11 mouse cellular contexts compared by ENCODE assay signal in the genomic region with DNA sequence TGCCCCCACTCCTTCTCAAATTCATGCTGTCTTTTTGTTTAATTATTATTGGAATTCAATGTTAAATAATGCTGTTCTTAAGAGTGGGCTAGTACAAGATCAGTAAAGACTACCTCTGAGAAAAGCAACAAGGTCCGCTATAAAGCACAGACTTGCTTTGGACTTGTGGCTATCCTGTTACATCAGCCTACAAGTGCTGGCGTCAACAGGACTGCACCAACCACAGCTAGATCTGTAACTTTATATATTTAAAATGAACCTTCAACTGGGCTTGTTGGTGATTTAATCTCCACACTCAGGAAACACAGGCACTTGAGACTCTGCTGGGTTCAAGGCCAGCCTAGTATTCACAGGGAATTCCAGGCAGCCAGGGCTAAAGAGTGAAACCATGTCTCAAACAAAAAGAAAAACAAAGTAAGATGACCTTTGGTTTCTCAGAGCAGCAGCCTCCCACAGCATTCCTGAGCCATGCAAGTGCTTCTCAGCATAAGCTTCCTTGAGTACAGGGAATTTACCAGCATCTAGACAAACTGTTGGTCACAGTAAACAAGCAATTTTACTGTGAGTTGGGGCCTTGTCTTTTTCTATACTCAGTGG.
DNase-seq lines count a peak whose midpoint lies in the region; ATAC-seq and TF ChIP-seq lines count a peak whose summit lies in the region.
"Had no signal": no experiment of that assay in that cellular context is flagged by ENCODE, and none has a peak within 500 bp of the region (broad histone marks: within the 10 kb centered on the region; RNA-seq: fewer than 3 reads in every experiment).

No protein-coding gene starts in this region.

- no peak overlapping the region for H3K4me2 ChIP-seq in embryonic facial prominence, embryonic 14.5 days (ENCODE audit: low read depth, low read length)

- in situ Hi-C loops in ES-E14 (cut with MboI; ENCODE audit: low sequenced_read_pairs in 2 of 2, unreplicated experiment in 2 of 2) = no loop called here

- TF ChIP-seq POLR2A in heart, adult 2 months (IDR thresholded peaks at IDR 0.05; ENCODE audit: insufficient read depth, low read depth, low read length) = no peak

- peak overlapping the region; percentile 8; the same call in 1 of the 2 replicates for H3K27ac ChIP-seq in ES-E14 (ENCODE audit: insufficient read depth, low read depth, low read length, poor library complexity, severe bottlenecking)
- no peak overlapping the region for H3K27ac ChIP-seq in embryonic facial prominence, embryonic 14.5 days (replicated peaks; ENCODE audit: low read depth, low read length)
- no peak overlapping the region for H3K27ac ChIP-seq in heart, adult 2 months

- H3K36me3 ChIP-seq in ES-E14 (ENCODE audit: control insufficient read depth, insufficient read depth, low read length, poor library complexity, severe bottlenecking) = no peaks in the 10 kb centered on the region; the same call in 1 of the 2 replicates
- 0 out of 2 replicates have a peak, but pooled peaks cover 13% of the 10 kb centered on the region for H3K36me3 ChIP-seq in embryonic facial prominence, embryonic 14.5 days (ENCODE audit: control insufficient read depth, insufficient read depth, low read length)
- peaks cover 5% of the 10 kb centered on the region for H3K36me3 ChIP-seq in heart, adult 2 months (ENCODE audit: control insufficient read depth, insufficient read depth, low read length)

- no peaks in the 10 kb centered on the region for H3K79me2 ChIP-seq in heart, adult 2 months (replicated peaks; ENCODE audit: control insufficient read depth, insufficient read depth, low read length)

- no peaks in the 10 kb centered on the region for H3K27me3 ChIP-seq in embryonic facial prominence, embryonic 14.5 days (replicated peaks; ENCODE audit: control insufficient read depth, insufficient read depth, low read length)
- H3K27me3 ChIP-seq in heart, adult 2 months (ENCODE audit: control insufficient read depth, insufficient read depth, low read length) = no peaks in the 10 kb centered on the region

- TF ChIP-seq EP300 in heart, adult 2 months (IDR thresholded peaks at IDR 0.05; ENCODE audit: insufficient read depth, low read depth, low read length) = no peak

- H3K9ac ChIP-seq in ES-E14 (ENCODE audit: insufficient read depth, low read depth, low read length, poor library complexity, severe bottlenecking) = no peak overlapping the region
- H3K9ac ChIP-seq in embryonic facial prominence, embryonic 14.5 days (ENCODE audit: low read depth, low read length) = no peak overlapping the region
- H3K9ac ChIP-seq in heart, adult 2 months (ENCODE audit: low read depth, low read length) = no peak overlapping the region

- 0 out of 2 replicates have a peak, but pooled peaks have one; percentile 12 for ATAC-seq in embryonic facial prominence, embryonic 14.5 days (ENCODE audit: low read depth)

- H3K9me3 ChIP-seq in ES-E14 (ENCODE audit: control insufficient read depth, insufficient read depth, low read depth, low read length) = no peaks in the 10 kb centered on the region
- no peaks in the 10 kb centered on the region for H3K9me3 ChIP-seq in embryonic facial prominence, embryonic 14.5 days (ENCODE audit: control insufficient read depth, low read length)
- H3K9me3 ChIP-seq: G1E had no signal

- WGBS in embryonic facial prominence, embryonic 14.5 days = 44% methylated on average over 2 of the region's 2 CpGs
- 79% methylated on average over 2 of the region's 2 CpGs for WGBS in heart, adult 2 months

- peaks cover 3 to 4% of the 10 kb centered on the region in 2 experiments; a peak in 1 of 4 replicates for H3K4me1 ChIP-seq in ES-E14 (ENCODE audit: control insufficient read depth in 2 of 2, insufficient read depth in 2 of 2, low read length in 2 of 2, poor library complexity in 1 of 2)
- H3K4me1 ChIP-seq in embryonic facial prominence, embryonic 14.5 days (ENCODE audit: control insufficient read depth, insufficient read depth, low read length) = no peaks in the 10 kb centered on the region
- H3K4me1 ChIP-seq in heart, adult 2 months (ENCODE audit: control insufficient read depth, insufficient read depth, low read length) = no peaks in the 10 kb centered on the region; the same call in 1 of the 2 replicates

- intact Hi-C loops in heart, adult 2 months (cut with DNase I) = no loop called here

- no peak for TF ChIP-seq CTCF in heart, adult 2 months (IDR thresholded peaks at IDR 0.05)

- no peak overlapping the region for H3K4me3 ChIP-seq in ES-E14 (ENCODE audit: insufficient read depth in 1 of 2, low read depth in 1 of 2, low read length in 2 of 2, poor library complexity in 1 of 2, severe bottlenecking in 1 of 2)
- no peak overlapping the region for H3K4me3 ChIP-seq in embryonic facial prominence, embryonic 14.5 days (ENCODE audit: low read depth, low read length)
- no peak overlapping the region for H3K4me3 ChIP-seq in heart, adult 2 months

- DNase-seq in 3T3-L1 (ENCODE audit: low read depth, low spot score) (peak; percentile 65), ES-E14 (ENCODE audit: low read depth, low spot score) (no peak)
- DNase-seq in embryonic facial prominence, embryonic 14.5 days (ENCODE audit: low spot score) = no peak
- peak; percentile 45 for DNase-seq in kidney, postnatal 10 days
- no peak for DNase-seq in layer of hippocampus, adult 9-10 months (ENCODE audit: low spot score)
- DNase-seq in heart, adult 2 months = no peak
- DNase-seq in lung, postnatal 36 days = no peak
- DNase-seq: heart, postnatal 10 days; left cerebral cortex, postnatal 4 days; right cerebral cortex, postnatal 14 days had no signal

TF ChIP-seq in ES-E14, 5 proteins besides CTCF, POLR2A, EP300 and RAD21:
- TF ChIP-seq HCFC1 (IDR thresholded peaks at IDR 0.05; ENCODE audit: borderline replicate concordance, insufficient read depth, low read length) (no peak), CHD2 (IDR thresholded peaks at IDR 0.05; ENCODE audit: low read depth, low read length) (no peak), MAFK (IDR thresholded peaks at IDR 0.05; ENCODE audit: insufficient read depth, low read depth, low read length) (no peak), ZNF384 (IDR thresholded peaks at IDR 0.05; ENCODE audit: low read depth, low read length) (no peak)

Comparison
In these comparisons a context has a peak if more than half of its experiments do, and no peak if none do; other contexts are left out.
1. DNase-seq: peak in 3T3-L1 (single experiment) and kidney, postnatal 10 days (single experiment); none in ES-E14 (single experiment), embryonic facial prominence, embryonic 14.5 days (single experiment), layer of hippocampus, adult 9-10 months (single experiment), heart, adult 2 months (0 of 2) and lung, postnatal 36 days (single experiment).